Mouse (Mus musculus) liver, embryonic 12.5 days (tissue): ENCODE data around the gene Shtn1. TPM values are rescaled to one million over a fixed set of nuclear protein-coding genes. Genes with fewer than 3 reads are reported as not detected.

ENCODE experiments used
- ATAC-seq: fragments of 200-750 bp; cut with Nextera tagmentation; 2 replicates; pipeline ENCODE4 v1.8.0; 2017; ENCODE audit warnings: moderate number of reproducible peaks, mild to moderate bottlenecking, moderate library complexity
- H3K27ac ChIP-seq: fragments of 300-500 bp; sonication (generic); 2 replicates; pipeline ENCODE4 v1.5.1; 2016; ENCODE audit warnings: mild to moderate bottlenecking
- H3K27me3 ChIP-seq: fragments of 300-500 bp; sonication (generic); replicated peaks from 2 replicates; pipeline ENCODE4 v1.6.1; 2016; ENCODE audit warnings: mild to moderate bottlenecking, moderate library complexity
- H3K36me3 ChIP-seq: fragments of 300-500 bp; sonication (generic); 2 replicates; pipeline ENCODE4 v1.6.1; 2016; ENCODE audit warnings: mild to moderate bottlenecking, moderate library complexity
- H3K4me1 ChIP-seq: fragments of 300-500 bp; sonication (generic); 2 replicates; pipeline ENCODE4 v1.6.1; 2016
- H3K4me2 ChIP-seq: fragments of 300-500 bp; sonication (generic); 2 replicates; pipeline ENCODE4 v1.6.1; 2016; ENCODE audit warnings: mild to moderate bottlenecking, moderate library complexity
- H3K4me3 ChIP-seq: fragments of 300-500 bp; sonication (generic); 2 replicates; pipeline ENCODE4 v1.5.1; 2016; ENCODE audit warnings: mild to moderate bottlenecking, moderate library complexity
- H3K9ac ChIP-seq: fragments of 300-500 bp; sonication (generic); 2 replicates; pipeline ENCODE4 v1.6.1; 2016; ENCODE audit warnings: mild to moderate bottlenecking, moderate library complexity
- H3K9me3 ChIP-seq: fragments of 300-500 bp; sonication (generic); replicated peaks from 2 replicates; pipeline ENCODE4 v1.6.1; 2016; ENCODE audit warnings: mild to moderate bottlenecking, moderate library complexity
- WGBS: fragments of 180-500 bp; shearing (Covaris S2); methylation state at CpG from one replicate; pipeline ENCODE4 v1.1.7; 2016; ENCODE audit not compliant: insufficient replicate concordance; 5-methylcytosine and 5-hydroxymethylcytosine counted together
- polyA plus RNA-seq: library from polyadenylated mRNA; unstranded; fragments of >200 nt; fragmentation: Nextera tagmentation; extraction: Ambion mirVana; gene quantifications from 2 replicates; pipeline ENCODE4 v1.2.1, GENCODE M21; 2016

The Shtn1 gene
- polyA plus RNA-seq, 1 experiment from 2014 or later = 0.57 TPM

- no peaks in the 10 kb centered on the region for H3K27me3 ChIP-seq
- H3K9ac ChIP-seq = no peak overlapping the region
- no peak overlapping the region for H3K27ac ChIP-seq
- no peak overlapping the region for H3K4me3 ChIP-seq
- H3K4me1 ChIP-seq = no peaks in the 10 kb centered on the region
- no peaks in the 10 kb centered on the region for H3K36me3 ChIP-seq
- H3K4me2 ChIP-seq = no peak overlapping the region
- 72% methylated on average over 15 of the region's 15 CpGs for WGBS
- no peaks in the 10 kb centered on the region for H3K9me3 ChIP-seq
- ATAC-seq = no peak
These were observed 69.1 kb downstream of the Shtn1 start for GRCm38 (mm10) chr19:59006577-59007340.

GRCm38 (mm10) chr19:59002827-59003226 lies 73.1 kb downstream of the Shtn1 start:
- Histone ChIP-seq H3K36me3 (no peaks in the 10 kb centered on the region), H3K9me3 (no peaks in the 10 kb centered on the region), H3K27me3 (no peaks in the 10 kb centered on the region), H3K4me1 (no peaks in the 10 kb centered on the region), H3K4me2 (no peak overlapping the region), H3K4me3 (no peak overlapping the region), H3K27ac (no peak overlapping the region), H3K9ac (no peak overlapping the region)
- WGBS = 76% methylated on average over 6 of the region's 6 CpGs
- ATAC-seq = no peak

- Histone ChIP-seq H3K27ac (no peak overlapping the region), H3K27me3 (peaks cover 11% of the 10 kb centered on the region), H3K4me2 (no peak overlapping the region), H3K4me3 (no peak overlapping the region), H3K36me3 (no peaks in the 10 kb centered on the region), H3K4me1 (peaks cover 21% of the 10 kb centered on the region), H3K9me3 (no peaks in the 10 kb centered on the region), H3K9ac (no peak overlapping the region)
- 64% methylated on average over 9 of the region's 9 CpGs for WGBS
- no peak for ATAC-seq
These were observed 94.3 kb downstream of the Shtn1 start for GRCm38 (mm10) chr19:58981571-58981970.

GRCm38 (mm10) chr19:58980056-58980440 lies 95.9 kb downstream of the Shtn1 start:
- Histone ChIP-seq H3K27ac (no peak overlapping the region), H3K4me3 (no peak overlapping the region), H3K27me3 (peaks cover 10% of the 10 kb centered on the region), H3K36me3 (no peaks in the 10 kb centered on the region), H3K4me2 (no peak overlapping the region), H3K9ac (no peak overlapping the region), H3K4me1 (peaks cover 21% of the 10 kb centered on the region), H3K9me3 (no peaks in the 10 kb centered on the region)
- 64% methylated on average over 5 of the region's 5 CpGs for WGBS
- ATAC-seq = no peak

GRCm38 (mm10) chr19:58979436-58980055 lies 96.4 kb downstream of the Shtn1 start:
- Histone ChIP-seq H3K27ac (peak overlapping the region; percentile 79), H3K9ac (0 out of 2 replicates have a peak overlapping the region, but pooled peaks have one; percentile 45), H3K4me2 (peak overlapping the region; percentile 61), H3K9me3 (no peaks in the 10 kb centered on the region), H3K27me3 (peaks cover 12% of the 10 kb centered on the region), H3K36me3 (no peaks in the 10 kb centered on the region), H3K4me3 (no peak overlapping the region), H3K4me1 (peaks cover 21% of the 10 kb centered on the region)
- WGBS = 61% methylated on average over 13 of the region's 13 CpGs
- no peak for ATAC-seq

- H3K27ac ChIP-seq = peak overlapping the region; percentile 79
- H3K27me3 ChIP-seq = peaks cover 17% of the 10 kb centered on the region
- no peaks in the 10 kb centered on the region for H3K9me3 ChIP-seq
- ATAC-seq = peak; percentile 100
- WGBS = 26% methylated on average over 11 of the region's 11 CpGs
- peaks cover 21% of the 10 kb centered on the region for H3K4me1 ChIP-seq
- peak overlapping the region; percentile 62 for H3K9ac ChIP-seq
- peak overlapping the region; percentile 28 for H3K4me3 ChIP-seq
- no peaks in the 10 kb centered on the region for H3K36me3 ChIP-seq
- H3K4me2 ChIP-seq = peak overlapping the region; percentile 61
These were observed 97.3 kb downstream of the Shtn1 start for GRCm38 (mm10) chr19:58978401-58979171.

GRCm38 (mm10) chr19:58975216-58975863 lies 100.6 kb downstream of the Shtn1 start:
- Histone ChIP-seq H3K27me3 (peaks cover 10% of the 10 kb centered on the region), H3K4me2 (no peak overlapping the region), H3K9me3 (no peaks in the 10 kb centered on the region), H3K27ac (no peak overlapping the region), H3K4me3 (no peak overlapping the region), H3K36me3 (no peaks in the 10 kb centered on the region), H3K4me1 (peaks cover 21% of the 10 kb centered on the region), H3K9ac (no peak overlapping the region)
- no peak for ATAC-seq
- WGBS = 72% methylated on average over 11 of the region's 11 CpGs

GRCm38 (mm10) chr19:58974126-58974525 lies 101.8 kb downstream of the Shtn1 start:
- ATAC-seq = no peak
- 74% methylated on average over 8 of the region's 8 CpGs for WGBS
- Histone ChIP-seq H3K4me2 (no peak overlapping the region), H3K9me3 (no peaks in the 10 kb centered on the region), H3K4me1 (peaks cover 15% of the 10 kb centered on the region), H3K27me3 (peaks cover 10% of the 10 kb centered on the region), H3K36me3 (no peaks in the 10 kb centered on the region), H3K9ac (no peak overlapping the region), H3K4me3 (no peak overlapping the region), H3K27ac (no peak overlapping the region)

GRCm38 (mm10) chr19:58970826-58971225 lies 105.1 kb downstream of the Shtn1 start:
- H3K27ac ChIP-seq = no peak overlapping the region
- no peaks in the 10 kb centered on the region for H3K9me3 ChIP-seq
- H3K9ac ChIP-seq = no peak overlapping the region
- peaks cover 28% of the 10 kb centered on the region for H3K27me3 ChIP-seq
- ATAC-seq = no peak
- no peaks in the 10 kb centered on the region for H3K36me3 ChIP-seq
- no peak overlapping the region for H3K4me3 ChIP-seq
- WGBS = 79% methylated on average over 13 of the region's 13 CpGs
- H3K4me2 ChIP-seq = no peak overlapping the region
- no peaks in the 10 kb centered on the region for H3K4me1 ChIP-seq

GRCm38 (mm10) chr19:58968731-58969506 lies 107.0 kb downstream of the Shtn1 start:
- Histone ChIP-seq H3K4me2 (no peak overlapping the region), H3K36me3 (no peaks in the 10 kb centered on the region), H3K9me3 (no peaks in the 10 kb centered on the region), H3K27ac (no peak overlapping the region), H3K4me1 (no peaks in the 10 kb centered on the region), H3K27me3 (peaks cover 18% of the 10 kb centered on the region), H3K9ac (no peak overlapping the region), H3K4me3 (no peak overlapping the region)
- 61% methylated on average over 15 of the region's 15 CpGs for WGBS
- ATAC-seq = no peak

- H3K4me2 ChIP-seq = no peak overlapping the region
- H3K9ac ChIP-seq = no peak overlapping the region
- peaks cover 13% of the 10 kb centered on the region; the same call in 1 of the 2 replicates for H3K27me3 ChIP-seq
- WGBS = 70% methylated on average over 8 of the region's 8 CpGs
- no peak overlapping the region for H3K4me3 ChIP-seq
- no peak for ATAC-seq
- no peaks in the 10 kb centered on the region for H3K36me3 ChIP-seq
- H3K4me1 ChIP-seq = no peaks in the 10 kb centered on the region
- no peaks in the 10 kb centered on the region for H3K9me3 ChIP-seq
- H3K27ac ChIP-seq = no peak overlapping the region
These were observed 112.9 kb downstream of the Shtn1 start for GRCm38 (mm10) chr19:58963011-58963410.
